Mouse (Mus musculus) megakaryocyte, embryonic 14.5 days (primary cell): ENCODE measurements around the gene Tbc1d16.

Source experiments
- FLI1 ChIP-seq: IDR thresholded peaks from 2 replicates; pipeline ENCODE4 v1.6.1; 2012; ENCODE audit warnings: low read length, inconsistent platforms, mixed read lengths
- GATA1 ChIP-seq: IDR thresholded peaks from 3 replicates; pipeline ENCODE4 v1.6.1; 2012; ENCODE audit warnings: mixed read lengths, low read length, inconsistent platforms, borderline replicate concordance

DNA sequence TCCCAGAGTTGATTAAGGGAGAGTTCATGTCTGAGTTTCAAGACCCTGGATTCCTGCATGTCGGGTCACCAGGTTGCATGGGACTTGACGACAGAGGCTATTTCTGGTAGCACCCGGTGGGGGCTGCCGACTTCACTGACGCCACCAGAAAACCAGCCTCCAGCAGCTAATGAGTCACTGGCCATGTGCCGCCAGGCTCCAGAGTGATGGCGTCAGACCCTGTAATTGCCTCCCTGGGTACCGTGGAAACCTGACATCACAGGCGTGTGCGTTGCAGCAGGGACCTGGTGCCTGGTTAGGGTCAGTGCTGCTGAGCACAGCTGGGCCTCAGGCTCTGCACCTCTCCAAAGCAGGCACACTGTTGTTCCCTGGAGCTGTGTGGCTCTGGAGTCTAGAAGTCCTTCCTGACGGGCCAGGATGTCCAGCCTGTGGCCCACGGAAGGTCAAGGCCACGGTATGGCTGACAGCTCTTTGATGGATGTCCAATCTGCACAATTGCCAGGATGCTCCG, 75.9 kb downstream of the Tbc1d16 start:
- TF ChIP-seq GATA1 (no peak), FLI1 (no peak)
